Mouse (Mus musculus): ENCODE data around the gene Tenm4. TPM values are rescaled to one million over a fixed set of nuclear protein-coding genes. Genes with fewer than 3 reads are reported as not detected.
A peak's percentile ranks its signal among the peaks of the same experiment; 100 is the strongest.

Tenm4 gene
- polyA plus RNA-seq, 1 experiment from 2014 or later: 51.6 TPM

- Histone ChIP-seq H3K27ac (replicated peaks) (no peak overlapping the region), H3K9me3 (replicated peaks) (no peaks in the 10 kb centered on the region), H3K4me1 (no peaks in the 10 kb centered on the region), H3K4me2 (replicated peaks) (no peak overlapping the region), H3K4me3 (replicated peaks) (no peak overlapping the region), H3K9ac (no peak overlapping the region), H3K27me3 (no peaks in the 10 kb centered on the region), H3K36me3 (no peaks in the 10 kb centered on the region)
- WGBS: 76% methylated on average over 2 of the region's 2 CpGs
- no peak for ATAC-seq (ENCODE audit: insufficient number of reproducible peaks, low FRiP score, low TSS enrichment, low read depth)
Measured at GRCm38 (mm10) chr7:96790326-96790725, 619.3 kb downstream of the Tenm4 start.

- no peak overlapping the region for H3K4me2 ChIP-seq (replicated peaks)
- H3K9ac ChIP-seq: no peak overlapping the region
- peaks cover 23% of the 10 kb centered on the region for H3K4me1 ChIP-seq
- H3K9me3 ChIP-seq (replicated peaks): no peaks in the 10 kb centered on the region
- H3K27ac ChIP-seq (replicated peaks): no peak overlapping the region
- no peaks in the 10 kb centered on the region for H3K36me3 ChIP-seq
- H3K4me3 ChIP-seq (replicated peaks): no peak overlapping the region
- ATAC-seq (ENCODE audit: insufficient number of reproducible peaks, low FRiP score, low TSS enrichment, low read depth): no peak
- H3K27me3 ChIP-seq: no peaks in the 10 kb centered on the region
- 71% methylated on average over 8 of the region's 8 CpGs for WGBS
Measured at GRCm38 (mm10) chr7:96792456-96793229, 621.6 kb downstream of the Tenm4 start.

- 20% methylated on average over 9 of the region's 9 CpGs for WGBS
- no peak overlapping the region for H3K4me3 ChIP-seq (replicated peaks)
- no peak overlapping the region for H3K9ac ChIP-seq
- peaks cover 40% of the 10 kb centered on the region for H3K4me1 ChIP-seq
- H3K27ac ChIP-seq (replicated peaks): peak overlapping the region; percentile 86
- peak overlapping the region; percentile 12; the same call in 1 of the 2 replicates for H3K4me2 ChIP-seq (replicated peaks)
- H3K27me3 ChIP-seq: no peaks in the 10 kb centered on the region
- no peaks in the 10 kb centered on the region for H3K36me3 ChIP-seq
- ATAC-seq (ENCODE audit: insufficient number of reproducible peaks, low FRiP score, low TSS enrichment, low read depth): peak; percentile 74
- H3K9me3 ChIP-seq (replicated peaks): no peaks in the 10 kb centered on the region
Measured at GRCm38 (mm10) chr7:96796033-96796741, 625.1 kb downstream of the Tenm4 start.

- Histone ChIP-seq H3K4me1 (peaks cover 44% of the 10 kb centered on the region), H3K4me2 (replicated peaks) (peak overlapping the region; percentile 12), H3K36me3 (no peaks in the 10 kb centered on the region), H3K27ac (replicated peaks) (peak overlapping the region; percentile 86), H3K27me3 (no peaks in the 10 kb centered on the region), H3K9me3 (replicated peaks) (no peaks in the 10 kb centered on the region), H3K9ac (no peak overlapping the region), H3K4me3 (replicated peaks) (no peak overlapping the region)
- 58% methylated on average over 20 of the region's 20 CpGs for WGBS
- ATAC-seq (ENCODE audit: insufficient number of reproducible peaks, low FRiP score, low TSS enrichment, low read depth): peak; percentile 52
Measured at GRCm38 (mm10) chr7:96796788-96797485, 625.9 kb downstream of the Tenm4 start.

GRCm38 (mm10) chr7:96797716-96798332 lies 626.8 kb downstream of the Tenm4 start:
- H3K9me3 ChIP-seq (replicated peaks): no peaks in the 10 kb centered on the region
- no peak for ATAC-seq (ENCODE audit: insufficient number of reproducible peaks, low FRiP score, low TSS enrichment, low read depth)
- H3K9ac ChIP-seq: no peak overlapping the region
- peak overlapping the region; percentile 86 for H3K27ac ChIP-seq (replicated peaks)
- no peak overlapping the region for H3K4me2 ChIP-seq (replicated peaks)
- whole genome bisulfite sequencing: 36% methylated on average over 13 of the region's 13 CpGs
- H3K27me3 ChIP-seq: no peaks in the 10 kb centered on the region
- H3K4me3 ChIP-seq (replicated peaks): no peak overlapping the region
- no peaks in the 10 kb centered on the region; the same call in 1 of the 2 replicates for H3K36me3 ChIP-seq
- H3K4me1 ChIP-seq: peaks cover 44% of the 10 kb centered on the region

- WGBS: 67% methylated on average over 5 of the region's 5 CpGs
- Histone ChIP-seq H3K4me1 (peaks cover 44% of the 10 kb centered on the region), H3K4me3 (replicated peaks) (no peak overlapping the region)
Measured at GRCm38 (mm10) chr7:96799816-96800215, 628.8 kb downstream of the Tenm4 start.

GRCm38 (mm10) chr7:96801368-96801767 lies 630.3 kb downstream of the Tenm4 start:
- Histone ChIP-seq H3K27me3 (no peaks in the 10 kb centered on the region), H3K9ac (no peak overlapping the region), H3K27ac (replicated peaks) (no peak overlapping the region), H3K4me3 (replicated peaks) (no peak overlapping the region), H3K36me3 (no peaks in the 10 kb centered on the region; the same call in 1 of the 2 replicates), H3K4me1 (peaks cover 34% of the 10 kb centered on the region), H3K4me2 (replicated peaks) (no peak overlapping the region), H3K9me3 (replicated peaks) (no peaks in the 10 kb centered on the region)
- WGBS: 34% methylated on average over 9 of the region's 9 CpGs
- ATAC-seq (ENCODE audit: insufficient number of reproducible peaks, low FRiP score, low TSS enrichment, low read depth): no peak

More at GRCm38 (mm10) chr7:96799816-96800215, 628.8 kb downstream of the Tenm4 start:
- no peak overlapping the region for H3K27ac ChIP-seq (replicated peaks)
- no peak for ATAC-seq (ENCODE audit: insufficient number of reproducible peaks, low FRiP score, low TSS enrichment, low read depth)
- no peaks in the 10 kb centered on the region; the same call in 1 of the 2 replicates for H3K36me3 ChIP-seq
- H3K9me3 ChIP-seq (replicated peaks): no peaks in the 10 kb centered on the region
- no peak overlapping the region for H3K9ac ChIP-seq
- H3K4me2 ChIP-seq (replicated peaks): no peak overlapping the region
- no peaks in the 10 kb centered on the region for H3K27me3 ChIP-seq

GRCm38 (mm10) chr7:96802216-96802615 lies 631.2 kb downstream of the Tenm4 start:
- Histone ChIP-seq H3K27ac (replicated peaks) (no peak overlapping the region), H3K4me2 (replicated peaks) (no peak overlapping the region), H3K36me3 (no peaks in the 10 kb centered on the region; the same call in 1 of the 2 replicates), H3K27me3 (no peaks in the 10 kb centered on the region), H3K4me3 (replicated peaks) (no peak overlapping the region), H3K9ac (no peak overlapping the region), H3K9me3 (replicated peaks) (no peaks in the 10 kb centered on the region), H3K4me1 (peaks cover 25% of the 10 kb centered on the region)
- 87% methylated on average over 3 of the region's 3 CpGs for WGBS
- no peak for ATAC-seq (ENCODE audit: insufficient number of reproducible peaks, low FRiP score, low TSS enrichment, low read depth)

- 46% methylated on average over 1 of the region's 1 CpGs for WGBS
- H3K27ac ChIP-seq (replicated peaks): no peak overlapping the region
- H3K4me2 ChIP-seq (replicated peaks): no peak overlapping the region
- no peaks in the 10 kb centered on the region for H3K4me1 ChIP-seq
- H3K9ac ChIP-seq: no peak overlapping the region
- H3K4me3 ChIP-seq (replicated peaks): no peak overlapping the region
- H3K36me3 ChIP-seq: no peaks in the 10 kb centered on the region; the same call in 1 of the 2 replicates
- no peaks in the 10 kb centered on the region for H3K27me3 ChIP-seq
- no peaks in the 10 kb centered on the region for H3K9me3 ChIP-seq (replicated peaks)
- no peak for ATAC-seq (ENCODE audit: insufficient number of reproducible peaks, low FRiP score, low TSS enrichment, low read depth)
Measured at GRCm38 (mm10) chr7:96806561-96806960, 635.5 kb downstream of the Tenm4 start.

- ATAC-seq (ENCODE audit: insufficient number of reproducible peaks, low FRiP score, low TSS enrichment, low read depth): no peak
- Histone ChIP-seq H3K36me3 (no peaks in the 10 kb centered on the region), H3K4me2 (replicated peaks) (no peak overlapping the region), H3K4me3 (replicated peaks) (no peak overlapping the region), H3K27me3 (no peaks in the 10 kb centered on the region), H3K4me1 (no peaks in the 10 kb centered on the region), H3K9me3 (replicated peaks) (no peaks in the 10 kb centered on the region), H3K9ac (no peak overlapping the region), H3K27ac (replicated peaks) (no peak overlapping the region)
- WGBS: 72% methylated on average over 15 of the region's 15 CpGs
Measured at GRCm38 (mm10) chr7:96807281-96808058, 636.4 kb downstream of the Tenm4 start.

Measured in embryonic facial prominence, embryonic 15.5 days (tissue).